Mouse (Mus musculus) heart, embryonic 12.5 days (tissue): ENCODE data around the gene Ap2a2. TPM values are rescaled to one million over a fixed set of nuclear protein-coding genes. Genes with fewer than 3 reads are reported as not detected.
"Not testable (repeated sequence)": the region's sequence is repeated elsewhere in the genome, so short reads cannot be mapped to it uniquely, and the experiment has no call there.

Source experiments
- ATAC-seq: fragments of 200-750 bp; cut with Nextera tagmentation; 2 replicates; pipeline ENCODE4 v1.8.0; 2017; ENCODE audit warnings: moderate TSS enrichment, moderate library complexity; ENCODE audit not compliant: insufficient number of reproducible peaks, low FRiP score
- H3K27ac ChIP-seq: fragments of 300-500 bp; sonication (generic); 2 replicates; pipeline ENCODE4 v1.5.1; 2016; ENCODE audit warnings: mild to moderate bottlenecking, moderate library complexity; ENCODE audit not compliant: poor library complexity, severe bottlenecking
- H3K27me3 ChIP-seq: fragments of 300-500 bp; sonication (generic); replicated peaks from 2 replicates; pipeline ENCODE4 v1.6.1; 2016; ENCODE audit warnings: mild to moderate bottlenecking, moderate library complexity
- H3K36me3 ChIP-seq: fragments of 300-500 bp; sonication (generic); 2 replicates; pipeline ENCODE4 v1.6.1; 2016; ENCODE audit warnings: mild to moderate bottlenecking, moderate library complexity
- H3K4me1 ChIP-seq: fragments of 300-500 bp; sonication (generic); replicated peaks from 2 replicates; pipeline ENCODE4 v1.6.1; 2016; ENCODE audit warnings: mild to moderate bottlenecking
- H3K4me2 ChIP-seq: fragments of 300-500 bp; sonication (generic); 2 replicates; pipeline ENCODE4 v1.6.1; 2016; ENCODE audit warnings: mild to moderate bottlenecking, moderate library complexity
- H3K4me3 ChIP-seq: fragments of 300-500 bp; sonication (generic); 2 replicates; pipeline ENCODE4 v1.5.1; 2016; ENCODE audit warnings: mild to moderate bottlenecking
- H3K9ac ChIP-seq: fragments of 300-500 bp; sonication (generic); 2 replicates; pipeline ENCODE4 v1.6.1; 2016; ENCODE audit warnings: mild to moderate bottlenecking, moderate library complexity
- H3K9me3 ChIP-seq: fragments of 300-500 bp; sonication (generic); replicated peaks from 2 replicates; pipeline ENCODE4 v1.6.1; 2016; ENCODE audit warnings: mild to moderate bottlenecking, moderate library complexity
- WGBS: fragments of 180-500 bp; shearing (Covaris S2); methylation state at CpG from one replicate; pipeline ENCODE4 v1.1.7; 2016; 5-methylcytosine and 5-hydroxymethylcytosine counted together
- microRNA-seq: library from miRNA; unstranded; fragments of <30 nt; microRNA quantifications from one replicate; pipeline ENCODE4, GENCODE M21; 2017
- polyA plus RNA-seq: library from polyadenylated mRNA; unstranded; fragments of >200 nt; fragmentation: Nextera tagmentation; extraction: Ambion mirVana; gene quantifications from 2 replicates; pipeline ENCODE4 v1.2.1, GENCODE M21; 2016

The Ap2a2 gene
- polyA plus RNA-seq, 1 experiment from 2014 or later: 70.2 TPM

GRCm38 (mm10) chr7:141669097-141669496 is 107.1 kb downstream of the Ap2a2 start:
- 79% methylated on average over 3 of the region's 3 CpGs for WGBS
- not testable (repeated sequence) for ATAC-seq, H3K27ac ChIP-seq

GRCm38 (mm10) chr7:141670999-141671398 is 109.0 kb downstream of the Ap2a2 start:
- Histone ChIP-seq H3K9ac (no peak overlapping the region), H3K27ac (no peak overlapping the region), H3K4me3 (no peak overlapping the region), H3K36me3 (no peaks in the 10 kb centered on the region), H3K4me1 (no peaks in the 10 kb centered on the region), H3K27me3 (no peaks in the 10 kb centered on the region), H3K9me3 (no peaks in the 10 kb centered on the region; the same call in 1 of the 2 replicates), H3K4me2 (no peak overlapping the region)
- 0 out of 2 replicates have a peak, but pooled peaks have one; percentile 22 for ATAC-seq
- WGBS: 76% methylated on average over 4 of the region's 4 CpGs

More at GRCm38 (mm10) chr7:141669097-141669496, 107.1 kb downstream of the Ap2a2 start:
- H3K4me1 ChIP-seq, H3K4me3 ChIP-seq, H3K9me3 ChIP-seq, H3K9ac ChIP-seq, H3K4me2 ChIP-seq, H3K36me3 ChIP-seq, H3K27me3 ChIP-seq: not testable (repeated sequence)

GRCm38 (mm10) chr7:141671626-141672291 is 109.8 kb downstream of the Ap2a2 start:
- Histone ChIP-seq H3K27ac (no peak overlapping the region), H3K4me2 (no peak overlapping the region), H3K4me1 (no peaks in the 10 kb centered on the region), H3K36me3 (no peaks in the 10 kb centered on the region), H3K4me3 (no peak overlapping the region), H3K27me3 (no peaks in the 10 kb centered on the region), H3K9me3 (no peaks in the 10 kb centered on the region; the same call in 1 of the 2 replicates), H3K9ac (no peak overlapping the region)
- peak; percentile 15; the same call in 1 of the 2 replicates for ATAC-seq
- 71% methylated on average over 5 of the region's 5 CpGs for WGBS

GRCm38 (mm10) chr7:141678922-141679321 is 116.9 kb downstream of the Ap2a2 start:
- Histone ChIP-seq H3K27me3 (0 out of 2 replicates have a peak, but pooled peaks cover 3% of the 10 kb centered on the region), H3K4me1 (no peaks in the 10 kb centered on the region), H3K27ac (no peak overlapping the region), H3K4me2 (no peak overlapping the region), H3K36me3 (no peaks in the 10 kb centered on the region), H3K9me3 (no peaks in the 10 kb centered on the region; the same call in 1 of the 2 replicates), H3K9ac (no peak overlapping the region), H3K4me3 (no peak overlapping the region)
- 70% methylated on average over 4 of the region's 4 CpGs for WGBS
- no peak for ATAC-seq

Small RNA genes lying within 50 kb of the gene (microRNA-seq; reads per million reads assigned to microRNA genes)
- gene Mir7063: 1.9 reads per million

Other genes starting within 250 kb of the Ap2a2 start
- 34.3 and 35.6 TPM in 2 replicates for gene Deaf1, start 234.5 kb upstream of the Ap2a2 start, polyA plus RNA-seq
- 37.4 and 40.1 TPM in 2 replicates for gene Tmem80, start 234.4 kb upstream of the Ap2a2 start, polyA plus RNA-seq
- 0.73 and 1.3 TPM in 2 replicates for gene Eps8l2, start 223.3 kb upstream of the Ap2a2 start, polyA plus RNA-seq
- gene Taldo1, start 170.0 kb upstream of the Ap2a2 start, polyA plus RNA-seq: 276 and 284 TPM in 2 replicates
- 25.5 and 26.7 TPM in 2 replicates for gene Gatd1, start 148.0 kb upstream of the Ap2a2 start, polyA plus RNA-seq
- 13.9 and 14.6 TPM in 2 replicates for gene Cend1, start 132.7 kb upstream of the Ap2a2 start, polyA plus RNA-seq
- gene Slc25a22, start 124.3 kb upstream of the Ap2a2 start, polyA plus RNA-seq: 19.3 and 20.7 TPM in 2 replicates
- gene Pidd1, start 118.1 kb upstream of the Ap2a2 start, polyA plus RNA-seq: 12.0 and 14.3 TPM in 2 replicates
- gene Rplp2, start 114.8 kb upstream of the Ap2a2 start, polyA plus RNA-seq: 867 and 941 TPM in 2 replicates
- 42.3 and 43.3 TPM in 2 replicates for gene Pnpla2, start 107.0 kb upstream of the Ap2a2 start, polyA plus RNA-seq
- gene Cracr2b, start 101.1 kb upstream of the Ap2a2 start, polyA plus RNA-seq: 16.6 and 17.5 TPM in 2 replicates
- gene Cd151, start 94.8 kb upstream of the Ap2a2 start, polyA plus RNA-seq: 27.4 and 30.6 TPM in 2 replicates
- gene Polr2l, start 87.0 kb upstream of the Ap2a2 start, polyA plus RNA-seq: 60.7 and 64.7 TPM in 2 replicates
- gene Tspan4, start 86.9 kb upstream of the Ap2a2 start, polyA plus RNA-seq: 57.5 and 57.6 TPM in 2 replicates
- gene Chid1, start 22.3 kb upstream of the Ap2a2 start, polyA plus RNA-seq: 35.9 and 38.6 TPM in 2 replicates
- gene Muc6, start 93.1 kb downstream of the Ap2a2 start, polyA plus RNA-seq: 0.06 and 0.11 TPM in 2 replicates
- 0.31 and 0.51 TPM in 2 replicates for gene Muc2, start 128.2 kb downstream of the Ap2a2 start, polyA plus RNA-seq
- not detected in 2 replicates for gene Muc5ac, start 226.8 kb downstream of the Ap2a2 start, polyA plus RNA-seq